In genomic region chr5:113334621-113335530, GRCm38 (mm10) we compare ENCODE assay signal across 9 mouse cellular contexts. TPM values are rescaled to one million over a fixed set of nuclear protein-coding genes. Genes with fewer than 3 reads are reported as not detected.
A peak's percentile ranks its signal among the peaks of the same experiment; 100 is the strongest.
DNase-seq lines count a peak whose midpoint lies in the region; ATAC-seq lines count a peak whose summit lies in the region.
"Had no signal": no experiment of that assay in that cellular context is flagged by ENCODE, and none has a peak within 500 bp of the region (broad histone marks: within the 10 kb centered on the region; RNA-seq: fewer than 3 reads in every experiment).

No protein-coding gene starts in this region.

- ATAC-seq in kidney, embryonic 14.5 days (ENCODE audit: low FRiP score, low TSS enrichment), result no peak
- ATAC-seq in hindbrain, embryonic 12.5 days (ENCODE audit: low FRiP score), result peak; percentile 48; the same call in 1 of the 2 replicates
- no peak for ATAC-seq in midbrain, embryonic 14.5 days (ENCODE audit: low FRiP score, low TSS enrichment)

- H3K4me3 ChIP-seq in kidney, embryonic 14.5 days (ENCODE audit: low read length), result peak overlapping the region; percentile 22
- peak overlapping the region; percentile 25 for H3K4me3 ChIP-seq in hindbrain, embryonic 12.5 days
- peak overlapping the region; percentile 18; the same call in 1 of the 2 replicates for H3K4me3 ChIP-seq in midbrain, embryonic 14.5 days (replicated peaks; ENCODE audit: low read depth, low read length)

- 6% methylated on average over 34 of the region's 34 CpGs for WGBS in kidney, embryonic 14.5 days
- WGBS in hindbrain, embryonic 12.5 days, result 7% methylated on average over 33 of the region's 34 CpGs
- WGBS in midbrain, embryonic 14.5 days, result 5% methylated on average over 34 of the region's 34 CpGs

- H3K27me3 ChIP-seq in kidney, embryonic 14.5 days (ENCODE audit: control insufficient read depth, insufficient read depth, low read length), result peaks cover 42% of the 10 kb centered on the region
- peaks cover 74% of the 10 kb centered on the region for H3K27me3 ChIP-seq in hindbrain, embryonic 12.5 days
- H3K27me3 ChIP-seq in midbrain, embryonic 14.5 days (ENCODE audit: control insufficient read depth, insufficient read depth, low read length), result peaks cover 30% of the 10 kb centered on the region

- H3K4me1 ChIP-seq in kidney, embryonic 14.5 days (ENCODE audit: control insufficient read depth, insufficient read depth, low read length), result peaks cover 5% of the 10 kb centered on the region; the same call in 1 of the 2 replicates
- peaks cover 20% of the 10 kb centered on the region for H3K4me1 ChIP-seq in hindbrain, embryonic 12.5 days
- H3K4me1 ChIP-seq in midbrain, embryonic 14.5 days (ENCODE audit: control insufficient read depth, insufficient read depth, low read length), result peaks cover 8% of the 10 kb centered on the region; the same call in 1 of the 2 replicates

- peak overlapping the region; percentile 31 for H3K9ac ChIP-seq in kidney, embryonic 14.5 days (ENCODE audit: low read depth, low read length)
- no peak overlapping the region; the same call in 1 of the 2 replicates for H3K9ac ChIP-seq in hindbrain, embryonic 12.5 days
- H3K9ac ChIP-seq in midbrain, embryonic 14.5 days (replicated peaks; ENCODE audit: low read length), result no peak overlapping the region

- no peak for DNase-seq in kidney, adult 18-20 months
- DNase-seq in ZHBTc4 (ENCODE audit: low read depth, low spot score), result peak; percentile 84
- peak; percentile 35 for DNase-seq in midbrain, embryonic 14.5 days
- no peak for DNase-seq in left cerebral cortex, adult 18-20 months (ENCODE audit: low spot score in 2 of 2)
- DNase-seq in spleen, postnatal 4 days (ENCODE audit: low spot score in 2 of 2), result no peak
- no peak for DNase-seq in yolk sac, embryonic 10.5 days (ENCODE audit: low spot score)
- DNase-seq: kidney, postnatal 25 days had no signal

- no peaks in the 10 kb centered on the region for H3K9me3 ChIP-seq in kidney, embryonic 14.5 days (ENCODE audit: control insufficient read depth, low read length)
- H3K9me3 ChIP-seq in hindbrain, embryonic 12.5 days (replicated peaks), result no peaks in the 10 kb centered on the region
- peaks cover 4% of the 10 kb centered on the region; the same call in 1 of the 2 replicates for H3K9me3 ChIP-seq in midbrain, embryonic 14.5 days (ENCODE audit: control insufficient read depth, low read length)

- H3K36me3 ChIP-seq in kidney, embryonic 14.5 days (ENCODE audit: control insufficient read depth, insufficient read depth, low read length), result no peaks in the 10 kb centered on the region
- no peaks in the 10 kb centered on the region for H3K36me3 ChIP-seq in hindbrain, embryonic 12.5 days
- H3K36me3 ChIP-seq in midbrain, embryonic 14.5 days (ENCODE audit: control insufficient read depth, insufficient read depth, low read length), result no peaks in the 10 kb centered on the region

- no peak overlapping the region for H3K27ac ChIP-seq in kidney, embryonic 14.5 days (ENCODE audit: low read depth, low read length)
- no peak overlapping the region for H3K27ac ChIP-seq in hindbrain, embryonic 12.5 days
- H3K27ac ChIP-seq in midbrain, embryonic 14.5 days (replicated peaks; ENCODE audit: low read depth, low read length), result no peak overlapping the region

- H3K4me2 ChIP-seq in kidney, embryonic 14.5 days (replicated peaks; ENCODE audit: low read depth, low read length), result peak overlapping the region; percentile 36
- peak overlapping the region; percentile 48 for H3K4me2 ChIP-seq in hindbrain, embryonic 12.5 days (replicated peaks)
- H3K4me2 ChIP-seq in midbrain, embryonic 14.5 days (ENCODE audit: low read length), result peak overlapping the region; percentile 46

RNA-seq across cellular contexts. Expression of gene Aym1, which starts 22.2 kb away (rescaled TPM):
- polyA plus RNA-seq in kidney, embryonic 14.5 days (2014; fragmentation: Nextera tagmentation; extraction: Ambion mirVana), result not detected in 2 replicates
- polyA plus RNA-seq in hindbrain, embryonic 12.5 days (2016; fragmentation: Nextera tagmentation; extraction: Ambion mirVana), result not detected in 2 replicates
- not detected in 2 replicates for polyA plus RNA-seq in midbrain, embryonic 14.5 days (2014; fragmentation: Nextera tagmentation; extraction: Ambion mirVana)
- total RNA-seq in left cerebral cortex, adult 18-20 months (2021), result not detected

RNA-seq across cellular contexts. Expression of gene Sgsm1, which starts 24.3 kb away (rescaled TPM):
- 3.9 and 5.0 TPM in 2 replicates for polyA plus RNA-seq in kidney, embryonic 14.5 days (2014; fragmentation: Nextera tagmentation; extraction: Ambion mirVana)
- 11.6 and 14.3 TPM in 2 replicates for polyA plus RNA-seq in hindbrain, embryonic 12.5 days (2016; fragmentation: Nextera tagmentation; extraction: Ambion mirVana)
- polyA plus RNA-seq in midbrain, embryonic 14.5 days (2014; fragmentation: Nextera tagmentation; extraction: Ambion mirVana), result 15.2 and 15.6 TPM in 2 replicates
- total RNA-seq in left cerebral cortex, adult 18-20 months (2021), result 100 to 1,000 TPM; 157 to 158 TPM

Comparison
In these comparisons a context has a peak if more than half of its experiments do, and no peak if none do; other contexts are left out.
1. DNase-seq: peak in ZHBTc4 (single experiment) and midbrain, embryonic 14.5 days (single experiment); none in kidney, adult 18-20 months (single experiment), left cerebral cortex, adult 18-20 months (0 of 2), spleen, postnatal 4 days (0 of 2) and yolk sac, embryonic 10.5 days (single experiment).
2. Peak in every context shown above with its lines, with median percentiles within 50 percentile points of each other: H3K4me2 ChIP-seq and H3K4me3 ChIP-seq.